Comparison of ENCODE assay signal across 8 mouse cellular contexts in genomic region chr3:151891760-151892253, GRCm38 (mm10). TPM values are rescaled to one million over a fixed set of nuclear protein-coding genes. Genes with fewer than 3 reads are reported as not detected.
A peak's percentile ranks its signal among the peaks of the same experiment; 100 is the strongest.
DNase-seq lines count a peak whose midpoint lies in the region.

No protein-coding gene starts in this region.

- peak; percentile 45 to 82 for DNase-seq in urinary bladder, adult 18-20 months (ENCODE audit: low spot score in 2 of 2)
- DNase-seq in urinary bladder, postnatal 10 days (ENCODE audit: low spot score): no peak
- peak; percentile 32 to 38 for DNase-seq in frontal cortex, postnatal 36 days (ENCODE audit: low spot score in 2 of 2)
- DNase-seq in heart, postnatal 4 days: peak; percentile 80
- DNase-seq in layer of hippocampus, adult 9-11 months: peak; percentile 50
- DNase-seq in lung, postnatal 25 days (ENCODE audit: low spot score): peak; percentile 82
- peak; percentile 95 for DNase-seq in skeletal muscle tissue, adult 2 months (ENCODE audit: low read depth, low spot score)
- DNase-seq in thymus, postnatal 0 days (ENCODE audit: low spot score): no peak

RNA-seq across cellular contexts. Expression of gene Ptgfr, which starts 54.4 kb away (rescaled TPM):
- total RNA-seq in heart, postnatal 4 days (2021): under 1 TPM; 0.43 to 0.81 TPM
- polyA plus RNA-seq in thymus, postnatal 0 days (2015; fragmentation: Nextera tagmentation; extraction: Ambion mirVana): 0.09 TPM in 1 of 2 replicates, not detected in the other

Comparison
In these comparisons a context has a peak if more than half of its experiments do, and no peak if none do; other contexts are left out.
1. DNase-seq: peak in urinary bladder, adult 18-20 months (2 of 2), frontal cortex, postnatal 36 days (2 of 2), heart, postnatal 4 days (single experiment), layer of hippocampus, adult 9-11 months (single experiment), lung, postnatal 25 days (single experiment) and skeletal muscle tissue, adult 2 months (single experiment); none in urinary bladder, postnatal 10 days (single experiment) and thymus, postnatal 0 days (single experiment).